Mouse (Mus musculus): ENCODE data around the gene Ccdc83. TPM values are rescaled to one million over a fixed set of nuclear protein-coding genes. Genes with fewer than 3 reads are reported as not detected.
A peak's percentile ranks its signal among the peaks of the same experiment; 100 is the strongest.

Ccdc83 gene
- total RNA-seq, 1 experiment from 2014 or later, result not detected

DNA sequence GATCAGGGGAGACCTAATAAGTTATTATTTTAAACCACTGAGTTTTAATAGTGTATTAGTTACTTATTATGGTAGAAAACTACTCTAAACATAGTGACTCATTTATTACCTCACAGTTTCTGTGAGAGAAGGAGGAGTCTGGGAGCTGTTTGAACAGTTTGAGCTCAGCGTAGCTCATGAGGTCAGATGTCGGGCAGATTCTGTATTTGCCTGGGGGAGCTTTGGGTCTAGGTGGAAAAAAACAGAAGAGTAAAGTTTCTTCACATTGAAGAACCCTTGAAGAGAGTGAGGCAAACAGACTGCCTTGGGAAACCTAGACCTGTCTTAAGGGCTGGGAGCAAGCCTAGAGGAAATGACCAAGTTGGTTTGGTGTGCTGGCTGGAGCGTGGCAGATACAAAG, 11.7 kb upstream of the Ccdc83 start:
- ATAC-seq (replicated peaks in 1 of 2; ENCODE audit: insufficient read depth in 1 of 2, low FRiP score in 2 of 2, low TSS enrichment in 1 of 2, low read depth in 1 of 2, poor library complexity in 2 of 2, severe bottlenecking in 2 of 2), result no peak

DNA sequence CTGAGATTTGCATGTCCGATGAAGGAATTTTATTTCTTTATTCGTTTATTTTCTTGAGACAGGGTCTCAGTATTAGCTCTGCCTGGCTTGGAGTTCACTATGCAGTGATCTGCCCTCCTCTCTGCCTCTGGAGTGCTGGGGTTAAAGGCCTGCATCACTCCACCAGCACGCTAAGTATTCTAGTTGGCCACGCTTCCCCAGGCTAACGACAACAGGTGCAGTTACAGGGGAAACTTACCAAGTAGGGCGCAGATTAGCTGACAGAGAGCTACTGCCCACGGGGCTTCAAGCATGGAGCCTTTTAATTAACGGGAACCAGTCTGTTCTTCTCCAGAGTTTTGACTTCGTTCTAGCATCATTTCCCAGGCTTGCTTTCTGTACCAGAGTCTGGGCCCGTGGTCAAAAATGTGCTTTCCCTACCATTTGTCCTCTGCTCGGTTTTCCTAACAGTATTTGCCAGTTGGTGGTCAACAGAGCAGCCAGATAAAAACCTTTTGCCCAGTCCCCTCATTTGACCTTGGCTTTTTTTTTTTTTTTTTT, 9.1 kb upstream of the Ccdc83 start:
- ATAC-seq (replicated peaks in 1 of 2; ENCODE audit: insufficient read depth in 1 of 2, low FRiP score in 2 of 2, low TSS enrichment in 1 of 2, low read depth in 1 of 2, poor library complexity in 2 of 2, severe bottlenecking in 2 of 2), result no peak

DNA sequence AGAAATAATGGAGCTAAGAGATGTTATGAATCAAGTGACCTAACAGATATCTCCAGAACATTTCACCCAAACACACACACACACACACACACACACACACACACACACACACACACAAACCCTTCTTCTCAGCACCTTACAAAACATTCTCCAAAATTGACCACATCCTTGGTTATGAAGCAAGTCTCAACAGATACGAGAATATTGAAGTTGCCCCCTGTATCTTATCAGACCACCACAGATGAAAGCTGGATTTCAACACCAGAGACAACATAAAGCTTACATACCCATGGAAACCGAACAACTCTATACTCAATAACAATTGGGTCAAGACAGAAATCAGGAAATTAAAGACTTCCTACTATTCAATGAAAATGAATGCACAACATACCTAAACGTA, 4.6 kb upstream of the Ccdc83 start:
- no peak for ATAC-seq (replicated peaks in 1 of 2; ENCODE audit: insufficient read depth in 1 of 2, low FRiP score in 2 of 2, low TSS enrichment in 1 of 2, low read depth in 1 of 2, poor library complexity in 2 of 2, severe bottlenecking in 2 of 2)

DNA sequence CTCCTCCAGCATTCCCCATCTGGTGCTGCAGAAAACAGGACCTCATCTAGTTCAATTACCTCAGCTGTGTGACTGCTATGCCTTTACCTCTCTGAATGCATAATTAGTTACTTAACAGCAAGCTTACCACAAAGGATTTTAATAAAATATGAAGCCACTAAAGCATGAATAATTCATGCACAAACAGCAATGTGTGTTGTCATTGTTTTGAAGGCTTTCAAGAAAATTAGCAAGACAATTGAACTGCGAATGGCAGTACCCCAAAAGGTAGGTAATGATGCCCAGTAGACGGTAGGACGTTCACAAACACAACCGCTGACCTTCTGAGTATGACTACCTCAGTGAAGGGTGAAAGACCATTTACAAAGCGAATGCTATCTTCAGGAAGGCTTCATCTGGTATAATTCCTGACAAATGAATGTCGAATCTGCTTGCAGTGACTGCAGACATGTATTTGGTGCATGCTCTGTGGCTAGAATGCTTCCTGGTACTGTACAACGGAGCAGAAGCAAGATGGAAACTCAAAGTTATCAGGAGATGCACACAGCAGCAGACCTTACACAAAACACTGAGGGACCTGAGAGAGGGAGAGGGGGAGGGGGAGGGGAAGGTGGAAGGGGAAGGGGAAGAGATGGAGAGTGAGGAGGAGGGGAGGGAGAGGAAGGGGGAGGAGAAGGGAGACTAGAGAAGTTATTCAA, 3.5 kb downstream of the Ccdc83 start:
- ATAC-seq (replicated peaks in 1 of 2; ENCODE audit: insufficient read depth in 1 of 2, low FRiP score in 2 of 2, low TSS enrichment in 1 of 2, low read depth in 1 of 2, poor library complexity in 2 of 2, severe bottlenecking in 2 of 2), result no peak

DNA sequence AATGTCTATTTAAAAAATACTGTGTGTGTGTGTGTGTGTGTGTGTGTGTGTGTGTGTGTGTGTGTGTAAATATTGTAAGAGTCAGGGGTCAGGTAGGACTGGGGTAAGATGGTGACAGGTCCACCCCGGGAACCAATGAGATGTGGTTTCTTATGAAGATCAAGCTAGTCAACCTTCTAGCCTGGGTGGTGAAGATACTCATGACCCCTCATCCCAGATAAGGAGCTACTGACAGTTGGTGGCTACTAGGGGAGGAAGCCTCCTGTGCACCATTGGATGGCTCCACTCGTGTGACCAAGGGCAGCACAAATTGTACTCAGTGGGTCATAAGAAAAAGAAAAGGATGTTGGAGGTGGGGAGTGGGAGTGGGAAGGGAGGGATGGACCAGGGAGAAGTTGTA, 5.7 kb downstream of the Ccdc83 start:
- no peak for ATAC-seq (replicated peaks in 1 of 2; ENCODE audit: insufficient read depth in 1 of 2, low FRiP score in 2 of 2, low TSS enrichment in 1 of 2, low read depth in 1 of 2, poor library complexity in 2 of 2, severe bottlenecking in 2 of 2)

DNA sequence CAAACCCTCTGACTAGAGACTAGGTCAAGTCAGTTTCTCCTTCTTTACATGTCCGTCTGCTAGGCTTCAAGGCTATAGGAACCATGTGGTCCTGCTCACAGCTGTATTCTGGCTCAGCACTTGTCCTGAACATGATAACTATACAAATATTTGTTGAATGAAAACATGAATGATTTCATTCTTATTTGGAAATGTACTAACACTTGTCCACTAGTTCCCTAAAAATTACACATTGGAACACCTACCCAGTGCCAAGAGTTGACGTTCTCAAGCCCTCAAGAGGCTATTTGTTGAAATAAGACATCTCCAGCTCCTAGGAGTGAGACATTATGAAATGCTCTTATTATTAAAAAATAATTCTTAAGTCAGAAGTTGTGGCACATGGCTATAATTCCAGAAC, 6.9 kb downstream of the Ccdc83 start:
- ATAC-seq (replicated peaks in 1 of 2; ENCODE audit: insufficient read depth in 1 of 2, low FRiP score in 2 of 2, low TSS enrichment in 1 of 2, low read depth in 1 of 2, poor library complexity in 2 of 2, severe bottlenecking in 2 of 2), result no peak

DNA sequence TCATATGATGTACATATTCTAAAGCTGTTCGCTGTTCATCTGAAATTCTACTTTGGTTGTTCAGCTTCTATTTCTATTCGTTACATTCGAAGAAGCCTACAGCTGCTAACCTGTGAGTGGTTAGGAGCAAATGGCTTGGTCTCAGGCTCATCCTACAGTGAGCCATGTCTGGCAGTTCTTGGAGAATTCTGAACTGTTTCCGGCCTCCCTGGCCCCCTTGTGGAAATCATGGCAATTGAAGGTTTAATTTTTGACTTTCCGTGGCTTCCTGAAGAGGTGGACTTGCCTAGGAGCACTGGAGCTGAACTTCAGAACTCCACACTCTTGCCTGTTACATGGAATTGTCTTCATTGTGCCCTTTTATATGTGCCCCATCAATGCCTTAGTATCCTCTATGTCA, 12.6 kb downstream of the Ccdc83 start:
- no peak for ATAC-seq (replicated peaks in 1 of 2; ENCODE audit: insufficient read depth in 1 of 2, low FRiP score in 2 of 2, low TSS enrichment in 1 of 2, low read depth in 1 of 2, poor library complexity in 2 of 2, severe bottlenecking in 2 of 2)

DNA sequence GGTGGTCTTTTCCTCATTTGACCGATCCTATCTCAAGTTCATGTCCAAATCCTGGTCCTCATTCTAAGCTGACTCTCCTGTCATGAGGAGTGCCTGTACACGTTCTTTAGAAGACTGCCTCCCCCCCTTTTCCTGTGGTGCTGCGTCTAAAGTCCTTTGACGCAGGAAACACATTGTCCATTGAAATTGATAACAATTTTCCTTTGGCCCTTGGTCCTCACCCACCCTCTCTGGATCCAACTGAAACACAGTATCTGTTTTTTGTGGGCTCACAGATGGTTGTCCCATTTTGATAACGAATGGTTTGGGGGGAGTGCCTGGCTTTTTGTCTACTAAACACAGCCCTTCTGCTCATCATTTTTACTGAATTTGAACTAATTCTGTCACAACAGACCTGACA, 21.9 kb downstream of the Ccdc83 start:
- ATAC-seq (replicated peaks in 1 of 2; ENCODE audit: insufficient read depth in 1 of 2, low FRiP score in 2 of 2, low TSS enrichment in 1 of 2, low read depth in 1 of 2, poor library complexity in 2 of 2, severe bottlenecking in 2 of 2), result no peak

DNA sequence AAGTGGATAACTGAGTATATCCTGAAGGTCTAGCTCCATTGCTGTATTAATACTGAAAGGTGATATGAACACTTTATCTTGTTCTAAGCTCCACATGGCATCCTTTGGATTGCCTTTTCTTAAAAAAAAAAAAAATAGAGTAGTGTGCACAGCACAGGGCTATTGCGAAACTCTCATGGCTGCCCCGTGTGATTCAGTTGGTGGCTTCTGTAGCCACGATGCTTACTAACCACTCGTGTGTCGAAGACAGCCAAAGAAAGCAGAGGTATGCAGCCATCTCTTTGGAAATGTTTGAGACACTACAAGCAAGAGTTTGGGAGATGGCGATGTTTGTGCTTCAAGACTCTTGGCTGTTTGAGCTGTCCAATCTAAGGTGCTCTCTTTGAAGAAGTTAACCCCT, 22.4 kb downstream of the Ccdc83 start:
- no peak for ATAC-seq (replicated peaks in 1 of 2; ENCODE audit: insufficient read depth in 1 of 2, low FRiP score in 2 of 2, low TSS enrichment in 1 of 2, low read depth in 1 of 2, poor library complexity in 2 of 2, severe bottlenecking in 2 of 2)

DNA sequence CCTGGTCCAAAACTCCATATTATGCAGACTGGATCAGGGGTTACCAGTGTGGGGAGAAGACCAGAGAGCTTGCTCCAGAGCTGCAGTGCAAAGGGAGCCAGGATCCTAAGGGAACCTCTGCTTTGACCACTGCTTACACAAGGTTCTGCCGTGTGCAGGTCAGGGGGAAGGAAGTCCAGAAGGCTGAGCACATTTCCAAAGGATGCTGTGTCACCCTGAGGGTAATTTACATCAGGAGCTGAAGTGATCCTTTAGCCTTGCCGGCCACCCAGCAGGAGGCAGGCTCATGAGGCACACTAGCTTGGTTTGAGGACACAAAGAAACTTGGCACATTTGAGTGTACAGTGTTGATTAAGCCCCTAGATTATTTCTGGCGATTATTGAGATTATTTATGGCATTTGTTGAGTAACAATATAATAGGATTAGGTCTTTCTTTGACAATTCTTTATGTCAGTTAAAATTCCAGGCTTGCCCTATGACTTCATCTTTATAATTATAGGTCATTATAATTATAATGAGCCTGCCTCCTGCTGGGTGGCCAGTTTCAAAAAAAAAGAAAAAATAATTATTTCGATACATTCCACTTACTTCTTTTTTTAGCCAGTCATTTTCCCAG, 29.2 kb downstream of the Ccdc83 start:
- peak in 1 of 2 experiments; percentile 5; a peak in 1 of 4 replicates for ATAC-seq (replicated peaks in 1 of 2; ENCODE audit: insufficient read depth in 1 of 2, low FRiP score in 2 of 2, low TSS enrichment in 1 of 2, low read depth in 1 of 2, poor library complexity in 2 of 2, severe bottlenecking in 2 of 2)

DNA sequence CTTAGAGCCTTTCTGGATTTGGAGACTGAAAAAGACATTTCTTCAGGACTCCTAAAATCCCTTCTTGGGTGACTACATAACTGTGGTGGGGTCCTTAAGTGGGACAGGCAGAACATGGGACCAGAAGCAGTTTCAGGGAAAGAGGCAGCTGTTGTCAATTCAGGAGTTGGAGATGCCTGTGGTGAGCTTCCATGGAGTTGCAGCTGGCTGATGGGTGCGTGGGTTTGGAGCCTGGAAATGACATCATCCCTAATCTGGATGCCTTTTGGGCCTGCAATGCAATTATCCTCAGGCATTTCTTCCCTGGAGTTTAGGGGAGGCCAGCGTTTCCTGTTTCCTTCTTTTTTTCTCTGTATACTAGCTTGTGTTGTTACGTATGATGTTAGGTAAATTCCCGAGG, 31.7 kb downstream of the Ccdc83 start:
- ATAC-seq (replicated peaks in 1 of 2; ENCODE audit: insufficient read depth in 1 of 2, low FRiP score in 2 of 2, low TSS enrichment in 1 of 2, low read depth in 1 of 2, poor library complexity in 2 of 2, severe bottlenecking in 2 of 2), result no peak

DNA sequence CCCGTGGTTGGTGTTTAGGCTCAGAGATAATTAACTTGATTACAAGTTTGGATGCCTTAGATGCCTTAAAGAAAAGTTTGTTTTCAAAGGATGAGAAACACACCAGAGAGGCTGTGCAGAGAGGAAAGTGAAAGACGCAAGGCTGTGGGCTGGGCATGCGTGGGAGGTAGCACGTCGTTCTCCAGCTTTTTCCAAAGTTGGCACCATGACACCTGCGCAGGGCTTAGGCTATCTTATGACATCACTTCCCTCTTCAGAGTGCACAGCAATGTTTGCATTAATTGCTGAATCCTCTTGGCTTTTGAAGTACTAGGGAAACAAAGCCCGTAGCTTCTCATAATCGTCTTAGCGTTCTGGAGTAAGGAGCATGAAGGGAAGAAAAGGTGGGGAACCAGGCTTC, 34.1 kb downstream of the Ccdc83 start:
- no peak for ATAC-seq (replicated peaks in 1 of 2; ENCODE audit: insufficient read depth in 1 of 2, low FRiP score in 2 of 2, low TSS enrichment in 1 of 2, low read depth in 1 of 2, poor library complexity in 2 of 2, severe bottlenecking in 2 of 2)

DNA sequence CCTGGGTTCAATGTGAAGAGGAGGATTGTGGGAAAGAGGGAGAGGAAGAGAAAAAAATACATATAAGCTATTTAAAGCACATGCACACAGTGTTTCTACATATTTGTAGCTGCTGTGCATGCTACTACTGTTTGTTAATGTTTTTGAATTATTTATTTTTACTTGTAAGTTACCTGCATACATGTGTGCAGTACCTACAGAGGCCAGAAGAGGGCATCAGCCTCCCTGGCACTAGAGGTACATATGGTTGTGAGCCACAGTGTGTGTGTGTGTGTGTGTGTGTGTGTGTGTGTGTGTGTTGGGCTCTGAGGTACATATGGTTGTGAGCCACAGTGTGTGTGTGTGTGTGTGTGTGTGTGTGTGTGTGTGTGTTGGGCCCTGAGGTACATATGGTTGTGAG, 36.7 kb downstream of the Ccdc83 start:
- peak in 1 of 2 experiments; percentile 51; a peak in 1 of 4 replicates for ATAC-seq (replicated peaks in 1 of 2; ENCODE audit: insufficient read depth in 1 of 2, low FRiP score in 2 of 2, low TSS enrichment in 1 of 2, low read depth in 1 of 2, poor library complexity in 2 of 2, severe bottlenecking in 2 of 2)

DNA sequence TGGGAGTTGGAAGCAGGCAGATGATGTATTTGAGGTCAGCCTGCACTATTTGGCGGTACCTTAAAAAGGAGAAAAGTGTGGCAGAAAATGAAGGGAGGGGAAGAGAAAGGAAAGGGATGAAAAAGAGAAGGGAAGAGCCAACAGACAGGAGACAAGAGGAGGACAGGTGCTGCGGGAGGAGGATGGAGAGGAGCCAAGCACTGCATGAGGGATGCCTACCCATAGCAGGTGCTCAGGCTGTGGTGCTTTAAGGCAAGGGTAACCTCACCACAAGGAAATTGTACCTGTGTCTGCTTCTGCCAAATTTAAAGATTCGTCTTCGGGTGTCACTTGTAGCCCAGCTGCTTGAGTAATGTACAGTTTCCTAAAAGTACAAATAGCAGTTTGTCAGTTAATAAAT, 37.5 kb downstream of the Ccdc83 start:
- no peak for ATAC-seq (replicated peaks in 1 of 2; ENCODE audit: insufficient read depth in 1 of 2, low FRiP score in 2 of 2, low TSS enrichment in 1 of 2, low read depth in 1 of 2, poor library complexity in 2 of 2, severe bottlenecking in 2 of 2)

DNA sequence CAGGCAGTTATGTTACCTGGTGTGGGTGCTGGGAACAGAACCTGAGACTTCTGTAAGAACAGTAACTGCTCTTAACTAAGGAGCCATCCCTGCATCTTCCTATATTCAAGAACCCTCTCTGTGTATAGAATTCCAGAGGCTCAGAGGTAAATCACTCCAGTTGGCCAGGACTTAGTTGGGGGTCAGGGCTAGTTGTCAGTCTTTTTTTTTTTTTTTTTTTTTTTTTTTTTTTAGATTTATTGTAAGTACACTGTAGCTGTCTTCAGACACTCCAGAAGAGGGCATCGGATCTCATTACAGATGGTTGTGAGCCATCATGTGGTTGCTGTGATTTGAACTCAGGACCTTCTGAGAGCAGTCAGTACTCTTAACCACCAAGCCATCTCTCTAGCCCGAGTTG, 44.1 kb downstream of the Ccdc83 start:
- ATAC-seq (replicated peaks in 1 of 2; ENCODE audit: insufficient read depth in 1 of 2, low FRiP score in 2 of 2, low TSS enrichment in 1 of 2, low read depth in 1 of 2, poor library complexity in 2 of 2, severe bottlenecking in 2 of 2), result no peak

DNA sequence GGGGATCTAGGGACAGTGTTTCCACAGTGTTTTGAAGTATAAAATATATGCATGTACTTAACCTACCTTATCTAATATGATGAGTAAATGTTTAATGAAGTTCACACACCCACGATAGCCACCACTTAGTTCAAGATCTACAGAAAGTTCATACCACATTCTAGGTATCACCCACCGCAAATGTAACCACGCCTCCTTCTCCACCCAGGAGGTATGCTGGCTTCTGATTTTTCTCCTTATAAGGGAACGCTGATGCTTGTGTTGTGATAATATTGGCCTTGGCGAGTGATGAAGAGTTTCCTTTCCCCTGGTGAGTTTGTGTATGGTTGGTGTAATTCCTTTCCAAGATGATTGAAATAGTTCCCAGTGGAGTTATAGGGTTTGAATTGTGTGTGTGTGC, 47.5 kb downstream of the Ccdc83 start:
- ATAC-seq (replicated peaks in 1 of 2; ENCODE audit: insufficient read depth in 1 of 2, low FRiP score in 2 of 2, low TSS enrichment in 1 of 2, low read depth in 1 of 2, poor library complexity in 2 of 2, severe bottlenecking in 2 of 2), result no peak

DNA sequence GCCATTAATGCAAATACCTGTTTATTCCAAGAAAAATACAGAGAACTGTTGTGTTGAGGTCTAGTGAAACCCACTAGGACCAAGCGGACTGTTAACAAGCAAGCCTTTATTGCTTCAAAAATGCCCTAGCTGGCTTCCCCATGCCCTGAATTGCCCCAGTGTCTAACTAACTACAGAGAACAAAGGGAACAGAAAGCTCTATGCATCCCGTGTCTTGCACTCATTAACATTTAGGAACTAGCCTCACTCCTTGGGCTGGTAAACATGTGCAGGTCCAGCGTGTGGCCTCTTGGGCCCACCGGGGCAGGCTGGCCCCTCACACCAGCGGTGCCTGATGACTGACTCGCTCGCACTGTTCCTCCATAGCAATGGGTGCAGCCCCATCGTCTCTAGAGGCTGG, 49.1 kb downstream of the Ccdc83 start:
- no peak for ATAC-seq (replicated peaks in 1 of 2; ENCODE audit: insufficient read depth in 1 of 2, low FRiP score in 2 of 2, low TSS enrichment in 1 of 2, low read depth in 1 of 2, poor library complexity in 2 of 2, severe bottlenecking in 2 of 2)

DNA sequence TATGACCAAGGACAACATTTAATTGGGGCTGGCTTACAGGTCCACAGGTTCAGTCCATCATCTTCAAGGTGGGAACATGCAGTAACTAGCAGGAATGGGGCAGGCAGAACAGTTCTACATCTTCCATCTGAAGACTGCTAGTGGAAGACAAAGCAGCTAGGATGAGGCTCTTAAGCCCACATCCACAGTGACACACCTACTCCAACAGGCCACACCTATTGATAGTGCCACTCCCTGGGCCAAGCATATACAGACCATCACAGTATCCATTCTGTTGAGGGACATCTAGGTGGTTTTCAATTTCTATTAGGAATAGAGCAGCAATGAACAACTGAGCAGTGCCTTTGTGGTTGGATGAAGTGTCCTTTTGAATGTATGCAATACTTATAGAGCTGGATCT, 54.6 kb downstream of the Ccdc83 start:
- ATAC-seq (replicated peaks in 1 of 2; ENCODE audit: insufficient read depth in 1 of 2, low FRiP score in 2 of 2, low TSS enrichment in 1 of 2, low read depth in 1 of 2, poor library complexity in 2 of 2, severe bottlenecking in 2 of 2), result no peak

DNA sequence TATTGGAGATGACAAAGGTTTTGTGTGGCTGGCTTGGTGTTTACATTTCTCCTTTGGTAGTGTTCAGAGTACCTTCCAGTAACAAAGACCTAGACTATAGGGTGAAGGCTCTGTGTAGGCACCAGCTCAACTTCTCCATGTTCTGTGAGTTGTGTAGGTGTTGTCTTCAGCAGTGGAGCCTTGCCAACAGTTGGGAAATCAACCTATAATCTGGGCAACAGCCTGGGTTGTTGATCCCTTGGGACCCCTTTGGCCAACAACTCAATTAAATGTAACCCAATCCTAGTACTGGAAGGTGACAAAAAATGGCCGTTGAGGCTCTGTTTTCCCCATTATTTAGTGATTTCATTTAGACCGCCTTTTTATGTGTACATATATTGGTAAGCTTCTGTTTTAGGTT, 55.5 kb downstream of the Ccdc83 start:
- ATAC-seq (replicated peaks in 1 of 2; ENCODE audit: insufficient read depth in 1 of 2, low FRiP score in 2 of 2, low TSS enrichment in 1 of 2, low read depth in 1 of 2, poor library complexity in 2 of 2, severe bottlenecking in 2 of 2), result no peak

Measured in hematopoietic stem cell, adult 5-6 weeks (primary cell).